26 mouse cellular contexts compared by ENCODE assay signal in genomic region chr4:46268564-46269247, GRCm38 (mm10).
A peak's percentile ranks its signal among the peaks of the same experiment; 100 is the strongest.
DNase-seq lines count a peak whose midpoint lies in the region; ATAC-seq lines count a peak whose summit lies in the region.
"Had no signal": no experiment of that assay in that cellular context is flagged by ENCODE, and none has a peak within 500 bp of the region (broad histone marks: within the 10 kb centered on the region; RNA-seq: fewer than 3 reads in every experiment).

No protein-coding gene starts in this region.

- no peak overlapping the region for H3K4me3 ChIP-seq in kidney, embryonic 14.5 days (ENCODE audit: low read length)
- H3K4me3 ChIP-seq in megakaryocyte, embryonic 14.5 days (replicated peaks): peak overlapping the region; percentile 42
- H3K4me3 ChIP-seq in limb, embryonic 12.5 days (replicated peaks): no peak overlapping the region
- H3K4me3 ChIP-seq: embryonic facial prominence, embryonic 13.5 days; erythroblast, embryonic 14.5 days; forebrain, embryonic 13.5 days; heart, embryonic 13.5 days; hindbrain, embryonic 12.5 days; limb, embryonic 13.5 days; liver, embryonic 12.5 days; midbrain, embryonic 12.5 days had no signal

- H3K9me3 ChIP-seq in kidney, embryonic 14.5 days (ENCODE audit: control insufficient read depth, low read length): no peaks in the 10 kb centered on the region
- no peaks in the 10 kb centered on the region for H3K9me3 ChIP-seq in megakaryocyte, embryonic 14.5 days
- no peaks in the 10 kb centered on the region for H3K9me3 ChIP-seq in limb, embryonic 12.5 days
- H3K9me3 ChIP-seq: embryonic facial prominence, embryonic 13.5 days; forebrain, embryonic 13.5 days; heart, embryonic 13.5 days; hindbrain, embryonic 12.5 days; limb, embryonic 13.5 days; liver, embryonic 12.5 days; midbrain, embryonic 12.5 days had no signal

- no peak overlapping the region for H3K4me2 ChIP-seq in kidney, embryonic 14.5 days (replicated peaks; ENCODE audit: low read depth, low read length)
- no peak overlapping the region for H3K4me2 ChIP-seq in limb, embryonic 12.5 days
- H3K4me2 ChIP-seq: embryonic facial prominence, embryonic 13.5 days; forebrain, embryonic 13.5 days; heart, embryonic 13.5 days; hindbrain, embryonic 12.5 days; limb, embryonic 13.5 days; liver, embryonic 12.5 days; midbrain, embryonic 12.5 days had no signal

- peak overlapping the region; percentile 31; the same call in 1 of the 2 replicates for H3K9ac ChIP-seq in kidney, embryonic 14.5 days (ENCODE audit: low read depth, low read length)
- H3K9ac ChIP-seq in limb, embryonic 12.5 days (replicated peaks): no peak overlapping the region
- H3K9ac ChIP-seq: embryonic facial prominence, embryonic 13.5 days; forebrain, embryonic 13.5 days; heart, embryonic 13.5 days; hindbrain, embryonic 12.5 days; limb, embryonic 13.5 days; liver, embryonic 12.5 days; midbrain, embryonic 12.5 days had no signal

- H3K36me3 ChIP-seq in kidney, embryonic 14.5 days (ENCODE audit: control insufficient read depth, insufficient read depth, low read length): no peaks in the 10 kb centered on the region
- H3K36me3 ChIP-seq in megakaryocyte, embryonic 14.5 days (replicated peaks; ENCODE audit: low read length): no peaks in the 10 kb centered on the region
- no peaks in the 10 kb centered on the region for H3K36me3 ChIP-seq in limb, embryonic 12.5 days
- H3K36me3 ChIP-seq: embryonic facial prominence, embryonic 13.5 days; heart, embryonic 13.5 days; hindbrain, embryonic 12.5 days; limb, embryonic 13.5 days; liver, embryonic 12.5 days; midbrain, embryonic 12.5 days had no signal

- H3K27ac ChIP-seq in kidney, embryonic 14.5 days (ENCODE audit: low read depth, low read length): peak overlapping the region; percentile 69
- 0 out of 2 replicates have a peak overlapping the region, but pooled peaks have one; percentile 19 for H3K27ac ChIP-seq in limb, embryonic 12.5 days
- H3K27ac ChIP-seq: embryonic facial prominence, embryonic 13.5 days; forebrain, embryonic 13.5 days; heart, embryonic 13.5 days; hindbrain, embryonic 12.5 days; limb, embryonic 13.5 days; liver, embryonic 12.5 days; midbrain, embryonic 12.5 days had no signal

- peak; percentile 67 for ATAC-seq in kidney, embryonic 14.5 days (ENCODE audit: low FRiP score, low TSS enrichment)
- ATAC-seq in megakaryocyte, adult 5-6 weeks (ENCODE audit: poor library complexity, severe bottlenecking): no peak
- ATAC-seq in limb, embryonic 12.5 days (ENCODE audit: insufficient number of reproducible peaks, insufficient read depth, low FRiP score, low TSS enrichment, low read depth): no peak
- ATAC-seq: forebrain, embryonic 13.5 days; inflammation-experienced regulatory T-cells, adult 6 months; liver, embryonic 12.5 days had no signal

- WGBS in kidney, embryonic 14.5 days: 14% methylated on average over 6 of the region's 6 CpGs
- WGBS in limb, embryonic 12.5 days: 33% methylated on average over 6 of the region's 6 CpGs

- no peak for DNase-seq in kidney, postnatal 4 days
- DNase-seq in forelimb bud, embryonic 11.5 days (ENCODE audit: low read depth, low spot score): peak; percentile 63
- DNase-seq in left cerebral cortex, adult 18-20 months (ENCODE audit: low spot score in 2 of 2): no peak
- DNase-seq: adrenal gland, adult 2 months; B cell, adult 2 months; cerebellum, adult 11 months; cerebellum, adult 9-11 months; gastrocnemius, postnatal 10 days; heart, postnatal 14 days; kidney, adult 2 months; lung, adult 18-20 months; lung, postnatal 36 days; thymus, postnatal 14 days had no signal

- peaks cover 15% of the 10 kb centered on the region; the same call in 1 of the 2 replicates for H3K4me1 ChIP-seq in kidney, embryonic 14.5 days (ENCODE audit: control insufficient read depth, insufficient read depth, low read length)
- H3K4me1 ChIP-seq in megakaryocyte, embryonic 14.5 days: peaks cover 72% of the 10 kb centered on the region
- peaks cover 18% of the 10 kb centered on the region for H3K4me1 ChIP-seq in limb, embryonic 12.5 days (replicated peaks)
- H3K4me1 ChIP-seq: embryonic facial prominence, embryonic 13.5 days; forebrain, embryonic 13.5 days; liver, embryonic 12.5 days had no signal

- no peaks in the 10 kb centered on the region for H3K27me3 ChIP-seq in kidney, embryonic 14.5 days (ENCODE audit: control insufficient read depth, insufficient read depth, low read length)
- H3K27me3 ChIP-seq in megakaryocyte, embryonic 14.5 days (replicated peaks): peaks cover 50% of the 10 kb centered on the region
- H3K27me3 ChIP-seq in limb, embryonic 12.5 days: peaks cover 6% of the 10 kb centered on the region; the same call in 1 of the 2 replicates
- H3K27me3 ChIP-seq: forebrain, embryonic 13.5 days; limb, embryonic 13.5 days; liver, embryonic 12.5 days had no signal
